Mouse (Mus musculus): ENCODE results near the gene Nfix. TPM values are rescaled to one million over a fixed set of nuclear protein-coding genes. Genes with fewer than 3 reads are reported as not detected.

The Nfix gene
- polyA plus RNA-seq, 1 experiment: 65.7 TPM

GRCm38 (mm10) chr8:84785756-84786677, 14.1 kb downstream of the Nfix start:
- peaks cover 86% of the 10 kb centered on the region for H3K79me2 ChIP-seq (ENCODE audit: control insufficient read depth, insufficient read depth)
- TF ChIP-seq TCF3 (IDR thresholded peaks at IDR 0.05; ENCODE audit: insufficient read length, low read depth) (no peak), POLR2A (IDR thresholded peaks at IDR 0.05; ENCODE audit: insufficient read length, low read depth) (peak; percentile 17)
- no peaks in the 10 kb centered on the region for H3K27me3 ChIP-seq (ENCODE audit: control insufficient read depth, insufficient read depth, insufficient read length)
- H3K4me3 ChIP-seq: no peak overlapping the region
- H3K4me2 ChIP-seq (ENCODE audit: low read depth): peak overlapping the region; percentile 4
- H3ac ChIP-seq (ENCODE audit: control insufficient read depth, insufficient read length): no peak overlapping the region
- H3K36me3 ChIP-seq (ENCODE audit: control insufficient read depth, insufficient read depth): no peaks in the 10 kb centered on the region

- H3K27me3 ChIP-seq (ENCODE audit: control insufficient read depth, insufficient read depth, insufficient read length): no peaks in the 10 kb centered on the region
- no peak overlapping the region for H3K4me3 ChIP-seq
- peaks cover 86% of the 10 kb centered on the region for H3K79me2 ChIP-seq (ENCODE audit: control insufficient read depth, insufficient read depth)
- TF ChIP-seq MAX (IDR thresholded peaks at IDR 0.05; ENCODE audit: low read depth): no peak
- no peak for TF ChIP-seq POLR2A (IDR thresholded peaks at IDR 0.05; ENCODE audit: insufficient read length, low read depth)
- no peak for TF ChIP-seq REST (IDR thresholded peaks at IDR 0.05; ENCODE audit: insufficient read depth, insufficient read length)
- TF ChIP-seq POLR2AphosphoS2 (IDR thresholded peaks at IDR 0.05; ENCODE audit: insufficient read length, low read depth): no peak
- TF ChIP-seq USF1 (IDR thresholded peaks at IDR 0.05; ENCODE audit: low read depth): no peak
- no peak for TF ChIP-seq SRF (IDR thresholded peaks at IDR 0.05; ENCODE audit: control insufficient read depth, insufficient read length, low read depth)
- H3K36me3 ChIP-seq (ENCODE audit: control insufficient read depth, insufficient read depth): no peaks in the 10 kb centered on the region
- no peak overlapping the region for H3K4me2 ChIP-seq (ENCODE audit: low read depth)
- H3ac ChIP-seq (ENCODE audit: control insufficient read depth, insufficient read length): no peak overlapping the region
Observed at GRCm38 (mm10) chr8:84785506-84785755, 14.7 kb downstream of the Nfix start.

- H3ac ChIP-seq (ENCODE audit: control insufficient read depth, insufficient read length): no peak overlapping the region
- no peaks in the 10 kb centered on the region for H3K36me3 ChIP-seq (ENCODE audit: control insufficient read depth, insufficient read depth)
- no peak for TF ChIP-seq POLR2AphosphoS2 (IDR thresholded peaks at IDR 0.05; ENCODE audit: insufficient read length, low read depth)
- TF ChIP-seq SRF (IDR thresholded peaks at IDR 0.05; ENCODE audit: control insufficient read depth, insufficient read length, low read depth): no peak
- TF ChIP-seq MYOD1 (IDR thresholded peaks at IDR 0.05; ENCODE audit: control insufficient read depth in 1 of 3, insufficient read length in 2 of 3, low read depth in 2 of 3): no peak
- TF ChIP-seq E2F4 (IDR thresholded peaks at IDR 0.05; ENCODE audit: insufficient read depth): no peak
- no peak for TF ChIP-seq CEBPB (IDR thresholded peaks at IDR 0.05; ENCODE audit: insufficient read depth, poor library complexity, severe bottlenecking)
- TF ChIP-seq MAX (IDR thresholded peaks at IDR 0.05; ENCODE audit: low read depth): no peak
- TF ChIP-seq TCF3 (IDR thresholded peaks at IDR 0.05; ENCODE audit: insufficient read length, low read depth): no peak
- no peak for TF ChIP-seq MYOG (IDR thresholded peaks at IDR 0.05; ENCODE audit: control insufficient read depth in 1 of 3, insufficient read depth in 1 of 3, insufficient read length in 2 of 3, low read depth in 2 of 3)
- TF ChIP-seq TCF12 (IDR thresholded peaks at IDR 0.05; ENCODE audit: insufficient read depth, poor library complexity, severe bottlenecking): no peak
- no peak for TF ChIP-seq POLR2A (IDR thresholded peaks at IDR 0.05; ENCODE audit: insufficient read length, low read depth)
- no peak for TF ChIP-seq USF1 (IDR thresholded peaks at IDR 0.05; ENCODE audit: low read depth)
- no peak for TF ChIP-seq REST (IDR thresholded peaks at IDR 0.05; ENCODE audit: insufficient read depth, insufficient read length)
- peak overlapping the region; percentile 77 for H3K4me2 ChIP-seq (ENCODE audit: low read depth)
- peaks cover 86% of the 10 kb centered on the region for H3K79me2 ChIP-seq (ENCODE audit: control insufficient read depth, insufficient read depth)
- no peaks in the 10 kb centered on the region for H3K27me3 ChIP-seq (ENCODE audit: control insufficient read depth, insufficient read depth, insufficient read length)
- no peak overlapping the region for H3K4me3 ChIP-seq
Observed at GRCm38 (mm10) chr8:84784681-84785505, 15.3 kb downstream of the Nfix start.

GRCm38 (mm10) chr8:84783919-84784581, 16.1 kb downstream of the Nfix start:
- Histone ChIP-seq H3K79me2 (ENCODE audit: control insufficient read depth, insufficient read depth) (peaks cover 83% of the 10 kb centered on the region), H3K27me3 (ENCODE audit: control insufficient read depth, insufficient read depth, insufficient read length) (no peaks in the 10 kb centered on the region), H3K4me2 (ENCODE audit: low read depth) (peak overlapping the region; percentile 77), H3K36me3 (ENCODE audit: control insufficient read depth, insufficient read depth) (no peaks in the 10 kb centered on the region), H3K4me3 (no peak overlapping the region), H3ac (ENCODE audit: control insufficient read depth, insufficient read length) (no peak overlapping the region)
- TF ChIP-seq MYOD1 (IDR thresholded peaks at IDR 0.05; ENCODE audit: control insufficient read depth in 1 of 3, insufficient read length in 2 of 3, low read depth in 2 of 3) (no peak), TCF3 (IDR thresholded peaks at IDR 0.05; ENCODE audit: insufficient read length, low read depth) (no peak), USF1 (IDR thresholded peaks at IDR 0.05; ENCODE audit: low read depth) (no peak), REST (IDR thresholded peaks at IDR 0.05; ENCODE audit: insufficient read depth, insufficient read length) (no peak), POLR2AphosphoS2 (IDR thresholded peaks at IDR 0.05; ENCODE audit: insufficient read length, low read depth) (no peak), SRF (IDR thresholded peaks at IDR 0.05; ENCODE audit: control insufficient read depth, insufficient read length, low read depth) (no peak), POLR2A (IDR thresholded peaks at IDR 0.05; ENCODE audit: insufficient read length, low read depth) (no peak), MYOG (IDR thresholded peaks at IDR 0.05; ENCODE audit: control insufficient read depth in 1 of 3, insufficient read depth in 1 of 3, insufficient read length in 2 of 3, low read depth in 2 of 3) (no peak), CEBPB (IDR thresholded peaks at IDR 0.05; ENCODE audit: insufficient read depth, poor library complexity, severe bottlenecking) (no peak), TCF12 (IDR thresholded peaks at IDR 0.05; ENCODE audit: insufficient read depth, poor library complexity, severe bottlenecking) (no peak), MAX (IDR thresholded peaks at IDR 0.05; ENCODE audit: low read depth) (no peak), E2F4 (IDR thresholded peaks at IDR 0.05; ENCODE audit: insufficient read depth) (no peak)

Data from myocyte (in vitro differentiated cells).